Mouse (Mus musculus): Measurements from ENCODE around the gene Map2.

DNA sequence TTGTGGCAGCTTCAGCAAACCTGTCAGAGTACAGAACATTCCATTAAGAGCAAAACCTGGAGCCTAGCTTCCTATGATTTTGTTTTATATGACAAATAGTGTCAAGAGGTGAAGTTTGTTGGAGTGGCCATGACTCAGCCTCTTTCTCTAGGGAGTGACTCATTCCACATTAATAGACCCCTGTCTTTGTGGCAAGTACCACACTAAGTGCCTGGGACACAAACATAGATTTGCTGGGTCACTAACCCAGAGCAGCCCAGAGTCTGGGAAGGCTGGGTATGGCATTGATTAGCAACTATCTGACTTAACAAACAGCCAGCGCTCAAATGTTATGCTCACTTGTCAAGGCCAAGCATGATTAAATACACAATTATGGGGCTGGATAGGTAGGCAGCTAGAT, 69.8 kb downstream of the Map2 start:
- TF ChIP-seq CTCF (IDR thresholded peaks at IDR 0.05; ENCODE audit: low read depth, low read length): no peak
- no peak for TF ChIP-seq GATA2 (IDR thresholded peaks at IDR 0.05; ENCODE audit: borderline replicate concordance, low read depth, low read length)
- no peak for TF ChIP-seq POLR2AphosphoS5 (IDR thresholded peaks at IDR 0.05; ENCODE audit: insufficient replicate concordance, low read depth, low read length)
- no peak for TF ChIP-seq GATA1 (IDR thresholded peaks at IDR 0.05; ENCODE audit: borderline replicate concordance, low read length)

Data from G1E (cell line).